Mouse (Mus musculus) G1E (cell line): ENCODE results near the gene Prep. TPM values are rescaled to one million over a fixed set of nuclear protein-coding genes. Genes with fewer than 3 reads are reported as not detected.

Experiments
- ATAC-seq: 2 replicates; pipeline ENCODE4 v1.8.0; 2016; ENCODE audit warnings: mild to moderate bottlenecking; ENCODE audit not compliant: insufficient number of reproducible peaks, poor library complexity, low FRiP score, severe bottlenecking; ENCODE audit errors: extremely low read depth
- DNase-seq: peaks from one replicate; pipeline ENCODE4 v3.0.0; 2012; ENCODE audit warnings: low spot score
- H3K27me3 ChIP-seq: 2 replicates; pipeline ENCODE4 v1.6.1; 2012; ENCODE audit warnings: mild to moderate bottlenecking, low read length, inconsistent platforms; ENCODE audit not compliant: insufficient read depth
- H3K36me3 ChIP-seq: replicated peaks from 2 replicates; pipeline ENCODE3; 2012; ENCODE audit warnings: mild to moderate bottlenecking, inconsistent platforms
- H3K4me1 ChIP-seq: 2 replicates; pipeline ENCODE4 v1.6.1; 2012; ENCODE audit warnings: low read depth, low read length, inconsistent platforms, mixed read lengths; ENCODE audit not compliant: insufficient read depth
- H3K4me3 ChIP-seq: 2 replicates; pipeline ENCODE4 v1.5.1; 2012; ENCODE audit warnings: low read depth, mild to moderate bottlenecking, inconsistent platforms, low read length, moderate library complexity, mixed read lengths
- H3K9me3 ChIP-seq: replicated peaks from 2 replicates; pipeline ENCODE4 v1.6.1; 2012; ENCODE audit warnings: inconsistent platforms
- CTCF ChIP-seq: IDR thresholded peaks from 2 replicates; pipeline ENCODE4 v1.5.1; 2012; ENCODE audit warnings: low read depth, low read length, inconsistent platforms, mixed read lengths
- GATA1 ChIP-seq: IDR thresholded peaks from 2 replicates; pipeline ENCODE4 v1.6.1; 2012; ENCODE audit warnings: borderline replicate concordance, low read length, inconsistent platforms, mixed read lengths
- GATA2 ChIP-seq: IDR thresholded peaks from 2 replicates; pipeline ENCODE4 v1.6.1; 2012; ENCODE audit warnings: low read depth, low read length, inconsistent platforms, borderline replicate concordance
- POLR2AphosphoS5 ChIP-seq: IDR thresholded peaks from 2 replicates; pipeline ENCODE4 v1.6.1; 2012; ENCODE audit warnings: low read depth, low read length, inconsistent platforms; ENCODE audit not compliant: insufficient replicate concordance
- TAL1 ChIP-seq: conservative IDR thresholded peaks from 2 replicates; pipeline ENCODE4 v1.6.1; 2012; ENCODE audit warnings: low read depth, low read length, inconsistent platforms, mixed read lengths
- polyA plus RNA-seq: library from polyadenylated mRNA; stranded (reverse); fragments of >175 nt; gene quantifications from 2 replicates; pipeline ENCODE4 v1.2.3, GENCODE M21; 2012
- total RNA-seq, 2 experiments: library from RNA; stranded (forward) in 1 of 2; stranded (reverse) in 1 of 2; fragments of 200-1000 nt in 1 of 2; fragments of >200 nt in 1 of 2; fragmentation: Nextera tagmentation in 1 of 2; gene quantifications; 2 replicates each; pipeline ENCODE4 v1.2.3; 2014 to 2017

Gene Prep
- total and polyA plus RNA-seq, 3 experiments: 14.4 to 25.8 (median 18.3) TPM

GRCm38 (mm10) chr10:45144038-45144817 is 77.2 kb downstream of the Prep start:
- no peak overlapping the region for H3K4me3 ChIP-seq

GRCm38 (mm10) chr10:45146821-45147220 is 79.8 kb downstream of the Prep start:
- ATAC-seq: no peak

More at GRCm38 (mm10) chr10:45144038-45144817, 77.2 kb downstream of the Prep start:
- H3K9me3 ChIP-seq: no peaks in the 10 kb centered on the region
- ATAC-seq (no peak), DNase-seq (no peak)
- 0 out of 2 replicates have a peak, but pooled peaks cover 4% of the 10 kb centered on the region for H3K4me1 ChIP-seq
- H3K36me3 ChIP-seq: peaks cover 78% of the 10 kb centered on the region
- no peaks in the 10 kb centered on the region for H3K27me3 ChIP-seq
- TF ChIP-seq GATA2: no peak
- TF ChIP-seq TAL1: no peak
- no peak for TF ChIP-seq GATA1
- TF ChIP-seq CTCF: no peak
- TF ChIP-seq POLR2AphosphoS5: no peak

GRCm38 (mm10) chr10:45151137-45151536 is 84.1 kb downstream of the Prep start:
- TF ChIP-seq POLR2AphosphoS5: no peak
- no peak for TF ChIP-seq TAL1
- no peak for TF ChIP-seq GATA1
- TF ChIP-seq CTCF: no peak
- TF ChIP-seq GATA2: no peak
- Histone ChIP-seq H3K36me3 (peaks cover 90% of the 10 kb centered on the region), H3K9me3 (no peaks in the 10 kb centered on the region), H3K4me3 (no peak overlapping the region), H3K4me1 (0 out of 2 replicates have a peak, but pooled peaks cover 4% of the 10 kb centered on the region), H3K27me3 (no peaks in the 10 kb centered on the region)
- DNase-seq (no peak), ATAC-seq (no peak)

More at GRCm38 (mm10) chr10:45146821-45147220, 79.8 kb downstream of the Prep start:
- Histone ChIP-seq H3K4me3 (no peak overlapping the region), H3K27me3 (no peaks in the 10 kb centered on the region), H3K9me3 (no peaks in the 10 kb centered on the region), H3K4me1 (0 out of 2 replicates have a peak, but pooled peaks cover 4% of the 10 kb centered on the region), H3K36me3 (peaks cover 82% of the 10 kb centered on the region)
- TF ChIP-seq GATA2 (no peak), CTCF (no peak), TAL1 (no peak), POLR2AphosphoS5 (no peak), GATA1 (no peak)
- no peak for DNase-seq

GRCm38 (mm10) chr10:45151771-45152692 is 85.0 kb downstream of the Prep start:
- Histone ChIP-seq H3K9me3 (no peaks in the 10 kb centered on the region), H3K36me3 (peaks cover 89% of the 10 kb centered on the region), H3K27me3 (no peaks in the 10 kb centered on the region), H3K4me3 (no peak overlapping the region), H3K4me1 (0 out of 2 replicates have a peak, but pooled peaks cover under 1% of the 10 kb centered on the region)
- TF ChIP-seq CTCF (no peak), TAL1 (no peak), GATA2 (no peak)
- ATAC-seq: no peak
- DNase-seq: no peak

- Histone ChIP-seq H3K9me3 (no peaks in the 10 kb centered on the region), H3K27me3 (no peaks in the 10 kb centered on the region), H3K4me3 (no peak overlapping the region), H3K4me1 (no peaks in the 10 kb centered on the region), H3K36me3 (peaks cover 91% of the 10 kb centered on the region)
- no peak for TF ChIP-seq POLR2AphosphoS5
- TF ChIP-seq CTCF: no peak
- TF ChIP-seq TAL1: no peak
- no peak for TF ChIP-seq GATA2
- TF ChIP-seq GATA1: no peak
- ATAC-seq (no peak), DNase-seq (no peak)
Observed at GRCm38 (mm10) chr10:45154557-45155060, 87.6 kb downstream of the Prep start.
